Mouse (Mus musculus) fibroblast of lung, adult 2 months (primary cell): ENCODE measurements around the gene Plcd3.

Experiments used
- DNase-seq: peaks from one replicate; pipeline ENCODE4 v3.0.0-alpha.2; 2011; ENCODE audit warnings: low read depth

Plcd3 gene

GRCm38 (mm10) chr11:103020713-103021335 lies 80.6 kb downstream of the Plcd3 start:
- DNase-seq = no peak
